Mouse (Mus musculus): ENCODE measurements around the gene Mrap. TPM values are rescaled to one million over a fixed set of nuclear protein-coding genes. Genes with fewer than 3 reads are reported as not detected.

The Mrap gene
- total RNA-seq, 2 experiments from 2014 or later, result not detected

Other genes starting within 250 kb of the Mrap start
- 1 to 10 TPM; 7.9 to 8.1 TPM for gene Mis18a, start 10.8 kb upstream of the Mrap start, total RNA-seq (2021)
- gene Urb1, start 72.2 kb downstream of the Mrap start, total RNA-seq (2021), result 10 to 100 TPM; 19.0 to 21.0 TPM
- 1 to 10 TPM; 1.6 to 2.0 TPM for gene Eva1c, start 88.5 kb downstream of the Mrap start, total RNA-seq (2021)
- gene Cfap298, start 196.9 kb downstream of the Mrap start, total RNA-seq (2021), result 10 to 100 TPM; 41.5 to 44.8 TPM